Mouse (Mus musculus) MEL-GATA-1-ER (cell line): ENCODE results near the gene Gucy2g.

Experiments
- DNase-seq: peaks from one replicate; pipeline ENCODE4 v3.0.0-alpha.2; 2012; ENCODE audit warnings: low read depth; ENCODE audit errors: extremely low read depth

Gene Gucy2g

DNA sequence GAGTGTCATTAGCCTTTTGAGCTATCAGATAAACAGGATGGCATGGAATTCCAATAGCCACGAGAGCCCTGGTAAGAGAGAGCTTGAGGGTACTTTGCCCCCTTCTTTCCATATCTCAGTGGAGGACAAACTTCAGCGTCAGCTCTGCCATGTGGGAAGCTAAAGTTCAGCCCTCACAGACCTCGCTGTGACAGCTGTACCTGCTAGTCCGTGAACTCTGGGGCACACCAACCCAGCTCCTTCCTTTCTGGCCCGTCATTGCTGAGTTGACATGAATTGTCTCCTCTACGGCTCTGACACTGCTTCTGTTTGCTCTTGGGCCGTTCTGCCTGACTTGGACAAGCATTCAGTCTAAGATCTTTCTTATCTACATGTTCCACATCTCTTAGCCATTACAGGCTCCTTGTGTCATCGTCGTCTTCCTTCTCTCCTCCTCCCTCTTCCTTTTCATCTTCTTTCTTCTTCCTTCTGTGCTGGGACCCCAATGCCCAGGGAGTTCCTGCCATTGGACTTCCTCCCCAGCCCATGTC is 7.0 kb upstream of the Gucy2g start:
- DNase-seq: no peak

DNA sequence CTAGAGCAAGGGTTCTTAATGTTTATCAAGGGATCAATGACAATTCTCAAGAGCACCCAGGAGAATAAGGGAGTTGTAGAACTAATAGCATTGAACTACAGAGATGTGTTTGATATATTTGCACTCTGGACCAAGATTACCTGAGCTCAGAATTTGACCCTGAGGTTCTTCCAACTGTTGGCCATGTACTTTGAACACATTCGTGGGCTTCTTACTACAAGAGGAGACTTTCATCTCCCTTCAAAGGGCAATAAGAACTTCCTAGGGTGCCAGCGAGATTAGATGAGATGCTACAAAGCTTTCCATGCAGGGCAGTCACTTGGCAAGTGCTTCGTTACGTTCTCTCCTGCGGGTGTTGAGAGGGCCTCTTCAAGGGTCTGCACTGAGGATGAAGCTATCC is 6.5 kb upstream of the Gucy2g start:
- DNase-seq: no peak

- DNase-seq: no peak
These were observed 3.8 kb upstream of the Gucy2g start for GRCm38 (mm10) chr19:55244791-55245231.

GRCm38 (mm10) chr19:55239766-55240426 is 1.1 kb downstream of the Gucy2g start:
- DNase-seq: no peak

GRCm38 (mm10) chr19:55236564-55236963 is 4.5 kb downstream of the Gucy2g start:
- DNase-seq: no peak

GRCm38 (mm10) chr19:55236026-55236425 is 5.0 kb downstream of the Gucy2g start:
- no peak for DNase-seq

DNA sequence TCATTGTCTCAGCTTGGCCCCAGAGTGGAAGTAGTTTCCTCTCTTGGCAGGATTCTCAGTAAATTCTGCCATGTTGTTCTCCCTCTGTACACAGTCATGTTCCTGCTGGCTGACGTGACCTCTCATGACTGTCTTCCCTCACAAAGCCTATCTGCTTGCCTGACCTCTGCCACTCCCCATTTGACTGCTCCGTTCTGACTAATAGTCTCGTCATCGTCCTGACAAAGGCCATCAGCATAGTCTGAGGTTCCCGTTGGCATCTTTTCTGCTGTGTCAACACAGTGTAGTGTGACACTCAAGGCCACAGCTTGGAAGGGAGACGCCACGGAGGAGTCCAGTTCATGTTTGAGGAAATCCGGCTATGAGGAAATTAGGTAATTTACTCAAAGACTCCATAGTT is 8.9 kb downstream of the Gucy2g start:
- DNase-seq: no peak

- DNase-seq: no peak
These were observed 10.0 kb downstream of the Gucy2g start for GRCm38 (mm10) chr19:55231081-55231480.

- DNase-seq: no peak
These were observed 13.9 kb downstream of the Gucy2g start for GRCm38 (mm10) chr19:55227135-55227534.

DNA sequence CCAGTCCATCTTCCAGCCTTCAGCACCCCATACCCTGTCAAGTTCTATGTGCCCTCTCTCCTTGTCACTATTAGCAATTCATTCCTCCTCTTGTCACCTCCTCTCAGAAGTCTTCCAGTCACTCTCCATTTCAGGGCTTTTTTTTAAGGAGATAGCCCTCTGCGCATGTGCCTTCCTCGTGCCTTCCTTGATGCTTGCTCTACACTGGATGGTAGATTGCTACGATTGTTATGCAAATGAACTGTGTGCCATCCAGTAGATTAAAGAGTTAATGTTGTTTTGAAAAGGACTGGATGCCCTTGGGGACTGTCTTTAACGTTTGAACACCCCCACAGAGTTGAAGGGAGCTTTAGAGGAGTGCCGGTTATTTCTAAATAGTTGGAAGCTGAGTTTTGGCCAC is 14.4 kb downstream of the Gucy2g start:
- DNase-seq: no peak

- DNase-seq: no peak
These were observed 18.8 kb downstream of the Gucy2g start for GRCm38 (mm10) chr19:55222268-55222667.

GRCm38 (mm10) chr19:55221208-55221607 is 19.8 kb downstream of the Gucy2g start:
- no peak for DNase-seq

GRCm38 (mm10) chr19:55219359-55219758 is 21.7 kb downstream of the Gucy2g start:
- peak; percentile 54 for DNase-seq

DNA sequence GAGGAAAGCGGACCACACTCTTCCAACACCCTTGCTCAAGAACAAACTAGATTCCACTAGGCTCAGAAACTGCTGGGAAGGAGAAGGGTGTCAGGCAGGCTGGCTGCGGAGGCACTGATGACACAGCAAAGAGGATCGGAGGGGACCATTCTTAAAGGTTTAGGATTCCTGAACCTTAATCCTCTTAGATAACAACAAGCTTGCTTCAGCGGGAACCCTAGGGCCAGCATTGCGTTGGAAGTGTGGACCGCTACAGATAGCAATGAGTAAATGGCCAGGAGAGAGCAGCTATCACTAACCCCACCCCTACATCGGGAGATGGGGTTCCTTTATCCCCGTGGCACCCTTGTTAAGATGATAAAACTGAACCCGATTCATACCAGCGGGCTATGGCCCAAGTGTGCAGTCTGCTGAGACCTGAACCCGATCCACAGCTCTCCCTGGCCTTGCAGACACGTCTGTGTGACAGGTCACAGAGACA is 22.3 kb downstream of the Gucy2g start:
- peak; percentile 92 for DNase-seq

DNA sequence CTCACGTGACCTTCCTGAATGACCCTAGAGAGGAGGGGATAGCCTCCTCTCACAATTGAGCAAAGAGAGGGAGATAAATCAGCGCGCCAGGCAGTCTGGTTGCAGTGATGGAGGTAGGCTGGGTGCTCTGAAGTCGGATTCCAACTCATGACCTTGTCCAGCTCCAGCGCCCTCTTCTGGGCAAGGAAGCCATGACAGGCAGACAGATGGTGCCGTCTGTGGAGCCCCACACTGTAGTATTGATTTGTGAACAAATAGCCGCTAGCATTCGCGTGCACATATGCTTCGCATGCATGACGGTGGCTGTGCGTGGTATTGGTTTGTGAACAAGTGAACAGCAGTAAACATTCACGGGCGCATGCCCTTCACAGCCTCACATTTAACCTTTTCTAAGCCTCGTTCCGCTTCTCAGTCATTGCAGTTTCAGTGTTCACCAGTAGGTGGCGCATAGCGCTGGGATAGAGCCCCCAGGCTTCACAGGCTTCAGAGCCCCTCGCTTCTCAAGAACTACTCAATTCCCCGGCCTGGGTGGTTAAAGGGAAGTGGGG is 22.8 kb downstream of the Gucy2g start:
- peak; percentile 94 for DNase-seq

GRCm38 (mm10) chr19:55217365-55217764 is 23.7 kb downstream of the Gucy2g start:
- no peak for DNase-seq

GRCm38 (mm10) chr19:55216876-55217275 is 24.2 kb downstream of the Gucy2g start:
- no peak for DNase-seq

- DNase-seq: no peak
These were observed 27.3 kb downstream of the Gucy2g start for GRCm38 (mm10) chr19:55213617-55214340.

DNA sequence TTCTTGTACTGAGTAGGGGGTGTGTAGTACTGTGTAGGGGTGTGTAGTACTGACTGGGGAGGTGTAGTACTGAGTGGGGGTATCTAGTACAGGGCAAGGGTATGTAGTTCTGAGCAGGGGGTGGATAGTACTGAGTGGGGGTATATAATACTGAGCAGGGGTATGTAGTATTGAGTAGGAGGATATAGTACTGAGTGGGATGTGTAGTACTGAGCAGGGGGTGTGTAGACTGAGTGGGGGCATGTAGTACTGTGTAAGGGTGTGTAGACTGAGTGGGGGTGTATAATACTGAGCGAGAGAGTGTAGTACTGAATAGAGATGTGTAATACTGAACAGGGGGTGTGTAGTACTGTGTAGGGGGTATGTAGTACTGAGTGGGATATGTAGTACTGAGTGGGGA is 29.3 kb downstream of the Gucy2g start:
- no peak for DNase-seq

GRCm38 (mm10) chr19:55209084-55209483 is 32.0 kb downstream of the Gucy2g start:
- peak; percentile 14 for DNase-seq

- DNase-seq: peak; percentile 57
These were observed 32.4 kb downstream of the Gucy2g start for GRCm38 (mm10) chr19:55208654-55209053.
